Mouse (Mus musculus) liver, embryonic 14.5 days (tissue): Measurements from ENCODE around the gene Tmem266.

ENCODE experiments used
- CTCF ChIP-seq: IDR thresholded peaks from 2 replicates; pipeline ENCODE4 v1.5.1; 2016; ENCODE audit warnings: antibody characterized with exemption, low read depth, control low read depth
- EP300 ChIP-seq: IDR thresholded peaks from 2 replicates; pipeline ENCODE4 v1.6.1; 2016; ENCODE audit warnings: antibody characterized with exemption, low read depth

DNA sequence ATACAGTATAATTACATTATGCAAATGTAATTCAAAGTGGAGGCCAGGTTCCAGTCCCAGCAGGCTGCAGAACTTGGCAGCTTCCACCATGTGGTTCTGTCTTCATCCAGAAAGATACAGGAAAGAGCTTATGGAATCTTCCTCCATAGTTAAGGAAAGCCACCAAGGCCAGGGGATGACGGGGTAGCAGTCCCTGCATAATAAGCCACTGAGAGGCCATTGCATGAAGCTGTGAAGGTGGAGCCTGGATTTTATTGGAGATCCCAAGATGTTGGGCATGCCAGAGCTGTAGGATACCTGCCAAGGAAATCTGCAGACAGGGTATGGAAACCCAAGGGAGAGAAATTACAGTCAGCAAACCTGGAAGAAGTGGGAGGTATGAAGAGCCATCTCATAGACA is 30.5 kb downstream of the Tmem266 start:
- TF ChIP-seq CTCF (no peak), EP300 (no peak)
